Mouse (Mus musculus): ENCODE data around the gene Mfsd2b.

Gene Mfsd2b

GRCm38 (mm10) chr12:4813636-4814035, 60.5 kb downstream of the Mfsd2b start:
- DNase-seq (ENCODE audit: low spot score), result no peak

Data from urinary bladder, postnatal 25 days (tissue).